Mouse (Mus musculus): ENCODE measurements at regions not wholly inside any gene's neighbourhood (a gene's known extent, or its start where the extent isn't known, plus 50 kb on each side); places are given as distances from the start of the nearest gene placed in this dataset.
A peak's percentile ranks its signal among the peaks of the same experiment; 100 is the strongest.

GRCm38 (mm10) chr4:140463296-140463695, 202.5 kb downstream of the Arhgef10l start:
- DNase-seq (ENCODE audit: low spot score): no peak

GRCm38 (mm10) chr4:140461317-140461716, 204.5 kb downstream of the Arhgef10l start:
- DNase-seq (ENCODE audit: low spot score): no peak

DNA sequence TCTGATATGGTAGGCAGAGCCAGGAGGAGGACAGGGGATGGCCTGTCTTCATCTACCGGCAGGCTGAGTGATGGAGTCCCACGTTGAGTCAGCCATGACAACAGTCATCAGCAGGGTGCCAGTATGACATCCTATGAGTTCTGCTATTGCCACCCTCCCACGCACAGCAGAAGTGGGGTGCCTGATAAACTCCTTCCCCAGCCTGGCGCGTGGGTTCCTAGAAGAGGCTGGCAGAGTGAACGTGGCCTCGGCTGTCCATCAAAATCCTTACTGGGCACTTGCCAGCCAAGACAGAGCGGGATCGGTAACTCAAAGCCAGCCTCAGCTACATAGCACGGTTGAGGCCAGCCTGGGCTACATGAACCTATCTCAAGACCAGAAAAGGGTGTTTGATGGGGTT, 202.5 kb upstream of the Igsf21 start:
- no peak for DNase-seq (ENCODE audit: low spot score)

DNA sequence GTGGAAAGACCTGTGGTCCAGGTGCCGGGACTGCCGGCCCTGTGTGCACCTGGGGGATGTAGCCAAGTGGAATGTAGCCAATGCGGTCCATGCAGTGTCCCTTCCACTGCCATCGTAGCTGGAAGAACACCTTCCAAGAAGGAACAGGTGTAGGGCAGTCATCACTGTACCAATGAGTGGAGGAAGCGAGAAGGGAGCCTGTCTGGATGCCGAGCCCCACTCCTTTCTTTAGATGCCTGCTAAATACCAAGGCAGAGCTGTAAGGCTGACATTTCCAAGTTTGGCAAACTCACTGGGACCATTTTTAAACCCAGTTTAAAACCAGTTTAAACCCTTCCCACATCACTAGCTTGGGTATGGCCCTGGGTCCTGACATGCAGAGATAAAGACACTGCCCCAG, 199.9 kb upstream of the Igsf21 start:
- DNase-seq (ENCODE audit: low spot score): no peak

DNA sequence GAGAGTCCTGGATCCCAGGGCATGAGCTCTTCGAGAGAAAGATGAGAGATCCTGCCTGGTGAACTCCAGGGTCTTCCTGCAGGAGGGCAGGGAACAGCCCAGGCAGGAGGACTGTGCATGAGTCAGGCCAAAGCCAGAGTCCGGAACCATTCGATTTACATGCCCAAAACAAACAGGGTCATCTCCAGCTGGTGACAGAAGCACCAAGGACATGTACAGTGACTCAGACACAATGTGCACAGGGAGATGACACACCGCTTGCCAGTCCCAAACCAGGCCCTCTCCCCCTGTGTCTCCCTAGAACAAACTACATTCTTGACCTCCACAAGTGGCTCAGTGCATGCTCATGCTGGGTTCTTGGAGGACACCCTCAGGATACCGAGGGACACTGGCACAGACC, 199.3 kb upstream of the Igsf21 start:
- no peak for DNase-seq (ENCODE audit: low spot score)

- no peak for DNase-seq (ENCODE audit: low spot score)
Observed at GRCm38 (mm10) chr4:140443221-140443620, 196.6 kb upstream of the Igsf21 start.

GRCm38 (mm10) chr4:140441805-140442204, 195.2 kb upstream of the Igsf21 start:
- no peak for DNase-seq (ENCODE audit: low spot score)

- DNase-seq (ENCODE audit: low spot score): peak; percentile 50
Observed at GRCm38 (mm10) chr4:140439856-140440255, 193.3 kb upstream of the Igsf21 start.

DNA sequence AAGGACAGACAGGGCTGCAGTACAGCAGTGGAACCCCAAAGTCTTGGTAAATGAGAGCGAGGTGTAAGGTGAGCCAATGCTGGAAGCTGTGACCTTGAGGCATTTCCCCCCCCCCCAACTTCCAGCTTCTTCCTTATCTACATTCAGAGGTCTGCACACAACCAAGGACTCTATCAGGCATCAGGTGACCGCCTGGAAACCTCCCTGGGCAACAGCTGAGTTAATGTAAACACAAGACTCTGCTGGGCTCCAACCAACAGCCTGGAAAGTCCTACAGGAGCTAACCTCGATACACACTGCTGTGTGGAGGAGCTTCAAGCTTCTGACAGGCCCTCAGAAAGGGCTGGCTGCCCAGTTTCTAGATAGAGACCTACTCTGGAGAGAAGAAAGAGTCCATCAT, 189.4 kb upstream of the Igsf21 start:
- no peak for DNase-seq (ENCODE audit: low spot score)

- no peak for DNase-seq (ENCODE audit: low spot score)
Observed at GRCm38 (mm10) chr4:140433744-140434542, 187.4 kb upstream of the Igsf21 start.

DNA sequence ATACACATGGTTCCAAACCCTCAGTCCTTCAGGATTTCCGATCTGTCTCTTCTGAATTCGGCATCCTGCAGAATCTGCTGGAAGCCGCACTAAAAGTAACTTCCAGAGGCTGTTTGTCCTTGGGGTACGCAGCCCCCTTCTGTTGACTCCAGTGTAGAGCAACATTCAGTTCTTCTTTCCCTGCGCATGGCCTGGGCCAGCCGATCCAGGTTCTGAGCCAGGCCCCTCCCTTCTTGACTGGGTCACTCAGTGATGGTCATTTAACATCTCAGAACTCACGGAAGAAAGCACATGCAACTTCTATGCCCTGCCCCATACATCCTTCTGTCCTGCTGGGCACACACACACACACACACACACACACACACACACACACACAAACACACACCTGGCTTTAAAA, 185.5 kb upstream of the Igsf21 start:
- DNase-seq (ENCODE audit: low spot score): no peak

- DNase-seq (ENCODE audit: low spot score): no peak
Observed at GRCm38 (mm10) chr4:140427039-140427438, 180.5 kb upstream of the Igsf21 start.

DNA sequence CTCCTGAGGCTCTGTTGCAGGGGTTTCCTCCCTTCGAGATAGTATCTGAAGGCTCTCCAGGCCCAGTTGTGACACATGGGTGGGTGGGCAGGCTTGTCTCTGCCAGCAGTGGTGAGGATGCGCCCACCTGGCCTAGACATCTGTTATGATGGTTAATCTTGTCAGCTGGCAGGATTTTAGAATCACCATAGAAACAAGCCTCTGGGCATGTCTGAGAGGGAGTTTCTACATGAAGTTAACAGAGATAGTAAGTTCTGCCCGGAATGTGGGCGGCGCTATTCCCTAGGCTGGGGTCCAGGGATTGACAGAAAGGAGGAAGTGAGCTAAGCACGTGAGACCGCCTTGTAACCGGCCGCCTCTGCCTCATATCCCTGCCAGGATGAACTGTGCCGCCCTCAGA, 177.2 kb upstream of the Igsf21 start:
- DNase-seq (ENCODE audit: low spot score): no peak

DNA sequence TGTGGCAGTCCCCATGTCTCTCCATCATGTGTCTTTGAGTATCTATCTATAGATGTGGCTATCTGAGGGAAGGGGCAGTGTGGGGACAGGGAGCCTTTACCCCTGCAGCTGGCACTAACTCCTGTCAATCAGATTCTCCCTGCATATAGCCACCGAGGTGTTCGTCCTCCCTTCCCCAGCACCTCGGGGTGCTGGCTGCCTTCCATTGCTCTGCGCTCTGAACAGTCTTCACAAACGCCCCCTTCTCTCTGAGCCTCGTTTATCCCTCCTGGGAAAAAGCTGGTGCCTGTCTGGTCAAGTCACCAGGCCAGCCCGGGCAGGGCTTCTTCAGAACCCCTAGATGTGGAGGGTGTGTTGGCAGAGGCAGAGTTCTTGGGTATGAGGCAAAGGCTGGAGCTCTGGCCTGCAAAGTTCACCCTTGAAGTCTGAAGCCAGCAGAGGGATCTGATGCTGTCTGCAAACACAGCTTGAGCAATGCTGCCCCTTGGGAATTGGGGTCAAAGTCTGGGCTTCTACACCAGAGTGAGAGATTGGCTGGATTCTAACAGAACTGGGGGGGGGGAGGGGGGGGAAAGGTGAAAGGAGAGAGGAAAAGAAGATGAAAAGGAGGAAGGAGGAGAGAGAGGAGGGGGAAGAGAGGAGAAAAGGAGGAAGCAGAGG, 175.5 kb upstream of the Igsf21 start:
- no peak for DNase-seq (ENCODE audit: low spot score)

DNA sequence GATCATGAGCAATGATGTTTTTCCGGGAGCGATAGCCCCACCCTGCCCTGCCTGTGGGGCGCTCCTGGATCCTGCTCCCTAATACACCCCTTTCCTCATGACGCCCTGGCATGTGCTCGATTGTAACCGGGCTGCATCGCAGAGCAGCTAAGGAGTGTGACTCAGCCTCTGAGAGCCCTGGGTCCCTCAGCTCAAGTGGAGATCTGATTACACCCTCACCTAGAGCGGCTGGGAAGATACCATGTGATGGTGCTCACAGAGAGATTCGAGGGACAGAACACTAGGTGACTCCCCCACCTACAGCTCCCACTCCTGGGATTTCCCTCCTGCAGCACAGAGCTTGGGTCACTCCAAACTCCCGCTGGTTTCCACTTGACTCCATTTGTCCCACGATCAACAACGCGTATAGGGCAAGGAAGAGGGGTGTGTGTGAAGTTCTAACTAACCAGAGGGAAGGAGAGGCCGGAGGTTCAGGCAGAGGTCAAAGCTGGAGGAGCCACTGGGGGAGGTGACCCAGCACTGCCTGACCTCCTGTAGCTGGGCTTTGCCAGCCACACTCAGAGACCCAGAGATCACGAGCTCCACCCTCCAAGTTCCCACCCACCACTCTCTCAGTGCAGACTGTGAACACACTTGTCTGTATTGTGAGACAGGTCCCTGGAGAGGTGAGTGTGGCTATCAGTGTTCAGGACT, 173.3 kb upstream of the Igsf21 start:
- no peak for DNase-seq (ENCODE audit: low spot score)

DNA sequence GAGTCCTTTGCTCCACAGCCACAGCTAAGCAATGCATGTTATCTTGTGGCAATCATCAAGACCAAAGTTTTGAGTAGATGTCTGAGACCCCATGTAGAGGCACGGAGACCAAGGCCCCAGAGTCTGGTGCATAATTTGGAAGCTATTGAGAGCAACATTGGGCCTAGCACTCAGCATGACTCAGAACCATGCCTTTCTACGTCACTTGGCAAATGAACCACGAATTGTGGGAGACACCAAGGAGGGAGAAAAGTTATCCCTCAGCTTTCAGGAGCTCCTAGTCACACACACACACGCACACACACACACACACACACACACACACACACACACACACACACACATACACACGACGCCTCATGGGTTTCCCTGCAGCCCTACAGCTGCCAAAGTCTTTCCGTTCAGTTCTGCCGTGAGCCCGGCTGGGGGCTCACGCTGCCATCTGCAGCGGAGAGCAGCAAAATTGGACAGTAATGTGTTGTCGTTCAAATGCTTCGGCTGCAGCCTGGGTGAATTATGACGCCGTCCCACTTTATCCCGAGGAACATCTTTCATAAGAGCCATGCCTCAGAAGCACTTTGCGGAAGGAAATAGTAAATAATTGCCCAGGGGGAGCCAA, 165.8 kb upstream of the Igsf21 start:
- no peak for DNase-seq (ENCODE audit: low spot score)

DNA sequence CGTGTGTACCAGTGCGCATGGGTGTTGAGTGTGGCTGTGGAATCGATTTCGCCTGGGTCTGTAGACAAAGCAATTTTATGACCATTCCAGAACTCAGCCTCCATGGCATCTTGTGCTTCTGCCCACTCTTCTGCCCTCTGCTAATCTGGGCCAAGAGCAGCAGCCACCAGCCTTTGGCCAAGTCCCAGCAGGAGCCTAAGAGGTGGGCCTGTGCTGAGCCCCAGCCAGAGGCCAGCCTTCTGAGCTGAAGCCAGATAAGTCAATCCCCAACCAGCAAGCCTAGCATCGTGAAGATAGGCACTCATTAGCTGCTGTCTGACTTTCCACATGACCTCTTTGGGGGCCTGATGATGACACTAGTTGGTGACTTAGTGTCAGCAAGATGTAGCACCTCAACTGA, 161.9 kb upstream of the Igsf21 start:
- DNase-seq (ENCODE audit: low spot score): no peak

- DNase-seq (ENCODE audit: low spot score): no peak
Observed at GRCm38 (mm10) chr4:140406913-140407312, 160.3 kb upstream of the Igsf21 start.

DNA sequence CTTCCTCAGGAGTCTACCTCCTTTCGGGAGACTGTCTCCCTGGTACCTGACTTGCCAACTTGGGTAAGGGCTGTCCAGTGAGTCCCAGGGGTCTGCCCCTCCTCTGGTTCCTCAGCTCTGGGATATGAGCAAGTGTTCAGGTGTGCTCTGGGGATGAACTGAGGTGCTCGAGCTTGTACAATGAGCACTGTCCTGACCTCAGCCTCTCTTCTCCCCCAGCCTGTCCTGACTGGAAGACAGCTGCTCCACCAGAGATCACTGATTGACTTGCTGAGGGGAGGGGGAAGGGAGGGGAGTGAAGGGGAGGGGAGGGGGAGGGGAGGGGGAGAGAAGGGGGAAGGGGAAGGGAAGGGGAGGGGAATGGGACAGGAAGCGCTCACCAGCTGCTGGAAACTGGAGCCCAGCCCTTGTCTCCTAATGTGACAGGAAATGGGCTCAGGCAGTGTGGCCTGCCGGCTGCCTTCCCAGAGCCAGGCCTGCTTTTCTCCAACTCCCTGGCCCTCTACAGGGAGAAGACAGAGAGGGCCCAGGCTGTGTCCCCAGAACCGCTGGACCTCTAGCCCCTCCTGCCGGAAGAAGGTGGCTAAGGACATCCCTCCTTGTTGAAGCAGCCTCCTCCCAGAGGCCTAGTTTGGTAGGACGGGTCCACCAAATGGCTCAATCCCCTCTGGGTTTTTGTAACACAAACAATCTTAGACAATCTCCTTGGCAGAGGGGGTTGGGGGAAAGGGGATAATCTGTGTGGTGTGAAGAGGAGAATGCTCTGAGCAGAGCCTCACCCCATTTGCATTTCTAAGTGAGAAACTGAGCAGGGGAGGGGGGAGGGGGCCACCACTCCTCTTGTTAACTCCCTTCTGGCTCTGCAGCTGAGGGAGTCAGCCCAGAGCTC, 159.7 kb upstream of the Igsf21 start:
- no peak for DNase-seq (ENCODE audit: low spot score)

DNA sequence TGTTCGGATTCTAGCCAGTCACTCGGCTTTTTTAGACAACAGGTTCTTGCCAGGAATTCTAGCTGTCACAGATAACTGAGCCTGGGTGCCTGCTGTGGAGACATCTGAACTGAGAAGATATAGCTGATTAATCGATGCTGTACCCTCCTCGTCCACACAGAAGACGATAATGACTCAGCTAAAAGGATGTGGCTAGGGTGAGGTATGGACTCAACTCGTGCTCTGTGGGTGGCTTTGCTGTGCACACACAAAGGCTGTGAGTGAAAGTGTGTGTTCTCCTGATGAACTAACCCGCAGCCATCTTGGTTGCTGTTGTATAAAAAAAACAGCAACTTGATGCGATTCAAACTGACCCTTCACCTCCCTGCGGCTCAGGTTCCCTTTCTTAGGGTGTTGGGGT, 158.8 kb upstream of the Igsf21 start:
- no peak for DNase-seq (ENCODE audit: low spot score)

DNA sequence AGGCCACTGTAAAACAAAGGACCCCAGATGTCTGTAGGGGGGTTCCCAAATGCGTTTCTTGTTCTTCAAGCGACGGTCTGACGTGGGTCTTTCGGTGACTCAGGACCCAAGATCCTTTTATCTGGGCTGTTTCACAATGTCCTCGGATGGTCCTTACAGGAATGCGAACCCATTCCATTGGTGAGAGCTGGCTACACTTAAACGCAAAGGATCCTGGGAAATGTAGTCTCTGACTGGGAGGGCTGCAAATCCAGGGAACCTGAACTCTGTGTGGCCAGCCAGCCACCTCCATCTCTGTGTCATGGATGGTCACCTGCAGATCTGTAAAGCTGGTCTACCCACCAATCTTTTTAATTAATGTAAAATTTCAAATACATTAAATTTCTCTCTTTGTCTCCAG, 156.5 kb upstream of the Igsf21 start:
- no peak for DNase-seq (ENCODE audit: low spot score)

GRCm38 (mm10) chr4:140402319-140402718, 155.7 kb upstream of the Igsf21 start:
- DNase-seq (ENCODE audit: low spot score): no peak
